Comparison of ENCODE assay signal across 10 mouse cellular contexts in the genomic region with DNA sequence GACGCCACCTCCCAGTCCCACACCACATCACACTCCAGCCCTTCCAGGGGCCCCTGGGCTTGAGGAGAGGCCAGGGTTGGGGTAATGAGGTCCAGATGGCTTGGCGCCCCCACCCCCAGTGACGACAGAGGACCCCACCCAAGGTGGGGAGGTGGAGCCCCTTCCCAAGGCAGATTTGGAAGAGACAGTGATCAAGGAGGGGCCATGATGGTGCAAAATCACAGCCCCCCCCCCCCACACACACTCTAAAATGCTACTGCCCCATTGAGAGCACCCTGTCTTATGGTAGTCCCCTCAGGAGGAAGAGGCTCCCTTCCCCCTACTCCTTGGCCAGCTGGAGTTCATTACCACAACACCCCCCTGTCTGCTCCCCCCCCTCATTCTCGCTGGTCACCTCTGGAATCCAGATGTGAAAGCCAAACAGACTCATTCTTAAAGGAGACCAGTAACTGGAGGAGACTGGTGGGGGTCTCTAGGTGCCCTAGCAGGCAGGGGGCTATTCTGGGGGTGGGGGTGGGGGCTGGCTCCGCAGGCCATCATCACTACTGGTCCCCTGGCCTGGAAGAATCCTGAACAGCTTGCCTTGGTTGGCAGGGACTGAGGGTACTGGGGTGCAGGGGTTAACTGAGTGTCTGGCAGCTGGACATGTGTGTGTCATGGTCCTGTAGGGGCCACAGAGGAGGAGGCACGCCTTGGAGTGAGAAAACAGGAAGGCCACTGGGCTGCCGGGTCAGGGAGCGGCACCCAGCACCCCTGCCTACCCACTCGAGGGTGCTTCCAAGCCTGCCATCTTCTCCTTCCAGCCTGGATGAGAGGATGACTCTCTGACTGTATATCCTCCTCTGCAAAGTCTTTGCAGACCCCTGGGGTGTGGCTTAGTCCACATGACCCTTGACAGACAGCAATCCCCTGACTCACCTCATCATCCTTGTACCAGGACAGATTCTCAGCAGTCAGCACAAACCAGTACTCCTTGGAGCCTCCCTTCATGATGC. TPM values are rescaled to one million over a fixed set of nuclear protein-coding genes. Genes with fewer than 3 reads are reported as not detected.
DNase-seq lines count a peak whose midpoint lies in the region; ATAC-seq and TF ChIP-seq lines count a peak whose summit lies in the region.
"Had no signal": no experiment of that assay in that cellular context is flagged by ENCODE, and none has a peak within 500 bp of the region (broad histone marks: within the 10 kb centered on the region; RNA-seq: fewer than 3 reads in every experiment).

No protein-coding gene starts in this region.

- H3K9ac ChIP-seq in liver, postnatal 0 days (replicated peaks): no peak overlapping the region
- H3K9ac ChIP-seq in embryonic facial prominence, embryonic 14.5 days (ENCODE audit: low read depth, low read length): peak overlapping the region; percentile 78; the same call in 1 of the 2 replicates
- no peak overlapping the region for H3K9ac ChIP-seq in heart, postnatal 0 days (replicated peaks; ENCODE audit: low read depth, low read length)

- H3K4me2 ChIP-seq in liver, postnatal 0 days (ENCODE audit: low read depth, low read length): no peak overlapping the region
- H3K4me2 ChIP-seq in embryonic facial prominence, embryonic 14.5 days (ENCODE audit: low read depth, low read length): peak overlapping the region; percentile 85
- 0 out of 2 replicates have a peak overlapping the region, but pooled peaks have one; percentile 21 for H3K4me2 ChIP-seq in heart, postnatal 0 days (ENCODE audit: low read depth, low read length)

- no peaks in the 10 kb centered on the region for H3K36me3 ChIP-seq in liver, postnatal 0 days (replicated peaks; ENCODE audit: insufficient read depth, low read length)
- peaks cover 27% of the 10 kb centered on the region for H3K36me3 ChIP-seq in embryonic facial prominence, embryonic 14.5 days (ENCODE audit: control insufficient read depth, insufficient read depth, low read length)
- no peaks in the 10 kb centered on the region for H3K36me3 ChIP-seq in heart, postnatal 0 days (replicated peaks; ENCODE audit: control insufficient read depth, insufficient read depth, low read length)

- no peak for ATAC-seq in liver, postnatal 0 days
- peak; percentile 41 for ATAC-seq in embryonic facial prominence, embryonic 14.5 days (ENCODE audit: low read depth)
- no peak for ATAC-seq in heart, postnatal 0 days (ENCODE audit: insufficient read depth, low read depth)
- ATAC-seq: Patski had no signal

- peaks cover 14% of the 10 kb centered on the region for H3K27me3 ChIP-seq in liver, postnatal 0 days (ENCODE audit: insufficient read depth, low read length)
- no peaks in the 10 kb centered on the region for H3K27me3 ChIP-seq in embryonic facial prominence, embryonic 14.5 days (replicated peaks; ENCODE audit: control insufficient read depth, insufficient read depth, low read length)
- peaks cover 25% of the 10 kb centered on the region for H3K27me3 ChIP-seq in heart, postnatal 0 days (ENCODE audit: control insufficient read depth, insufficient read depth, low read length)
- H3K27me3 ChIP-seq: Patski had no signal

- TF ChIP-seq EP300 in liver, postnatal 0 days (IDR thresholded peaks at IDR 0.05; ENCODE audit: low read depth): no peak
- no peak for TF ChIP-seq EP300 in heart, postnatal 0 days (IDR thresholded peaks at IDR 0.05; ENCODE audit: low read depth)

- WGBS in liver, postnatal 0 days (ENCODE audit: insufficient replicate concordance): 42% methylated on average over 9 of the region's 9 CpGs
- 17% methylated on average over 8 of the region's 9 CpGs for WGBS in embryonic facial prominence, embryonic 14.5 days
- WGBS in heart, postnatal 0 days: 34% methylated on average over 9 of the region's 9 CpGs

- H3K9me3 ChIP-seq in liver, postnatal 0 days (ENCODE audit: low read length): no peaks in the 10 kb centered on the region
- H3K9me3 ChIP-seq in embryonic facial prominence, embryonic 14.5 days (ENCODE audit: control insufficient read depth, low read length): no peaks in the 10 kb centered on the region
- H3K9me3 ChIP-seq in heart, postnatal 0 days (replicated peaks; ENCODE audit: control insufficient read depth, low read length): no peaks in the 10 kb centered on the region

- no peak overlapping the region for H3K27ac ChIP-seq in liver, postnatal 0 days (ENCODE audit: low read depth)
- peak overlapping the region; percentile 100 for H3K27ac ChIP-seq in embryonic facial prominence, embryonic 14.5 days (replicated peaks; ENCODE audit: low read depth, low read length)
- H3K27ac ChIP-seq in heart, postnatal 0 days (ENCODE audit: low read depth): peak overlapping the region; percentile 59

- no peak overlapping the region for H3K4me3 ChIP-seq in liver, postnatal 0 days (ENCODE audit: low read depth, low read length)
- peak overlapping the region; percentile 49 for H3K4me3 ChIP-seq in embryonic facial prominence, embryonic 14.5 days (ENCODE audit: low read depth, low read length)
- no peak overlapping the region for H3K4me3 ChIP-seq in heart, postnatal 0 days (ENCODE audit: low read depth, low read length)

- DNase-seq in liver: peak; percentile 31
- DNase-seq in liver, postnatal 0 days: no peak
- peak; percentile 91 for DNase-seq in embryonic facial prominence, embryonic 14.5 days (ENCODE audit: low spot score)
- DNase-seq in heart, postnatal 0 days (ENCODE audit: low spot score): no peak
- DNase-seq in mesoderm, embryonic 11.5 days (ENCODE audit: low read depth, low spot score): peak; percentile 83
- no peak for DNase-seq in adrenal gland, postnatal 36 days
- no peak for DNase-seq in thymus, postnatal 25 days
- no peak for DNase-seq in T-cell, adult 2 months (ENCODE audit: low spot score)

- H3K4me1 ChIP-seq in liver, postnatal 0 days (ENCODE audit: insufficient read depth): no peaks in the 10 kb centered on the region
- H3K4me1 ChIP-seq in embryonic facial prominence, embryonic 14.5 days (ENCODE audit: control insufficient read depth, insufficient read depth, low read length): peaks cover 42% of the 10 kb centered on the region
- H3K4me1 ChIP-seq in heart, postnatal 0 days (ENCODE audit: control insufficient read depth, insufficient read depth): peaks cover 20% of the 10 kb centered on the region

- TF ChIP-seq CTCF in liver, postnatal 0 days (IDR thresholded peaks at IDR 0.05; ENCODE audit: low read depth): no peak
- TF ChIP-seq CTCF in heart, postnatal 0 days (IDR thresholded peaks at IDR 0.05; ENCODE audit: low read depth): no peak

RNA-seq across cellular contexts. Expression of a gene that starts 32.0 kb away (rescaled TPM):
- polyA plus RNA-seq in liver, postnatal 0 days (2015; fragmentation: Nextera tagmentation; extraction: Ambion mirVana): 188 and 209 TPM in 2 replicates
- polyA plus RNA-seq in embryonic facial prominence, embryonic 14.5 days (2014; fragmentation: Nextera tagmentation; extraction: Ambion mirVana): 206 and 249 TPM in 2 replicates
- total RNA-seq in heart, postnatal 0 days (2014; rRNA removed; ENCODE audit: low replicate concordance): 248 and 262 TPM in 2 replicates
- polyA plus RNA-seq in heart, postnatal 0 days (2015; fragmentation: Nextera tagmentation; extraction: Ambion mirVana): 330 and 353 TPM in 2 replicates
- total RNA-seq in adrenal gland, postnatal 36 days (2021): 100 to 1,000 TPM; 289 to 304 TPM

RNA-seq across cellular contexts. Expression of a gene that starts 32.2 kb away (rescaled TPM):
- 9.0 and 9.9 TPM in 2 replicates for polyA plus RNA-seq in liver, postnatal 0 days (2015; fragmentation: Nextera tagmentation; extraction: Ambion mirVana)
- polyA plus RNA-seq in embryonic facial prominence, embryonic 14.5 days (2014; fragmentation: Nextera tagmentation; extraction: Ambion mirVana): 41.9 and 48.0 TPM in 2 replicates
- total RNA-seq in heart, postnatal 0 days (2014; rRNA removed; ENCODE audit: low replicate concordance): 61.9 and 79.9 TPM in 2 replicates
- 17.6 and 18.5 TPM in 2 replicates for polyA plus RNA-seq in heart, postnatal 0 days (2015; fragmentation: Nextera tagmentation; extraction: Ambion mirVana)
- 10 to 100 TPM; 59.8 to 66.2 TPM for total RNA-seq in adrenal gland, postnatal 36 days (2021)

RNA-seq across cellular contexts. Expression of a gene that starts 32.7 kb away (rescaled TPM):
- 5.8 and 7.0 TPM in 2 replicates for polyA plus RNA-seq in liver, postnatal 0 days (2015; fragmentation: Nextera tagmentation; extraction: Ambion mirVana)
- 27.2 and 33.1 TPM in 2 replicates for polyA plus RNA-seq in embryonic facial prominence, embryonic 14.5 days (2014; fragmentation: Nextera tagmentation; extraction: Ambion mirVana)
- 46.7 and 56.4 TPM in 2 replicates for total RNA-seq in heart, postnatal 0 days (2014; rRNA removed; ENCODE audit: low replicate concordance)
- polyA plus RNA-seq in heart, postnatal 0 days (2015; fragmentation: Nextera tagmentation; extraction: Ambion mirVana): 20.8 and 23.4 TPM in 2 replicates
- total RNA-seq in adrenal gland, postnatal 36 days (2021): 10 to 100 TPM; 73.0 to 74.2 TPM

RNA-seq across cellular contexts. Expression of a gene that starts 33.3 kb away (rescaled TPM):
- 0.06 and 0.25 TPM in 2 replicates for polyA plus RNA-seq in liver, postnatal 0 days (2015; fragmentation: Nextera tagmentation; extraction: Ambion mirVana)
- polyA plus RNA-seq in embryonic facial prominence, embryonic 14.5 days (2014; fragmentation: Nextera tagmentation; extraction: Ambion mirVana): 34.1 and 41.7 TPM in 2 replicates
- total RNA-seq in heart, postnatal 0 days (2014; rRNA removed; ENCODE audit: low replicate concordance): 3.4 and 10.3 TPM in 2 replicates
- 1.5 and 1.6 TPM in 2 replicates for polyA plus RNA-seq in heart, postnatal 0 days (2015; fragmentation: Nextera tagmentation; extraction: Ambion mirVana)
- total RNA-seq in adrenal gland, postnatal 36 days (2021): 10 to 100 TPM; 14.8 to 20.3 TPM
- total RNA-seq: neutrophil, adult 5-6 weeks had no signal

RNA-seq across cellular contexts. Expression of a gene that starts 59.9 kb away (rescaled TPM):
- polyA plus RNA-seq in liver, postnatal 0 days (2015; fragmentation: Nextera tagmentation; extraction: Ambion mirVana): 26.9 and 33.3 TPM in 2 replicates
- 58.6 and 60.6 TPM in 2 replicates for polyA plus RNA-seq in embryonic facial prominence, embryonic 14.5 days (2014; fragmentation: Nextera tagmentation; extraction: Ambion mirVana)
- 47.2 and 55.1 TPM in 2 replicates for total RNA-seq in heart, postnatal 0 days (2014; rRNA removed; ENCODE audit: low replicate concordance)
- 30.0 and 32.1 TPM in 2 replicates for polyA plus RNA-seq in heart, postnatal 0 days (2015; fragmentation: Nextera tagmentation; extraction: Ambion mirVana)
- 100 to 1,000 TPM; 118 to 120 TPM for total RNA-seq in adrenal gland, postnatal 36 days (2021)

Comparison
In these comparisons a context has a peak if more than half of its experiments do, and no peak if none do; other contexts are left out.
1. DNase-seq: peak in liver (single experiment), embryonic facial prominence, embryonic 14.5 days (single experiment) and mesoderm, embryonic 11.5 days (single experiment); none in liver, postnatal 0 days (single experiment), heart, postnatal 0 days (single experiment), adrenal gland, postnatal 36 days (0 of 2), thymus, postnatal 25 days (single experiment) and T-cell, adult 2 months (single experiment).